Mouse (Mus musculus) spleen, adult 12 weeks (tissue): ENCODE results near the gene Prune1.

Experiments used
- DNase-seq: peaks from one replicate; pipeline ENCODE4 v3.0.0; 2022; ENCODE audit warnings: low spot score

The Prune1 gene

DNA sequence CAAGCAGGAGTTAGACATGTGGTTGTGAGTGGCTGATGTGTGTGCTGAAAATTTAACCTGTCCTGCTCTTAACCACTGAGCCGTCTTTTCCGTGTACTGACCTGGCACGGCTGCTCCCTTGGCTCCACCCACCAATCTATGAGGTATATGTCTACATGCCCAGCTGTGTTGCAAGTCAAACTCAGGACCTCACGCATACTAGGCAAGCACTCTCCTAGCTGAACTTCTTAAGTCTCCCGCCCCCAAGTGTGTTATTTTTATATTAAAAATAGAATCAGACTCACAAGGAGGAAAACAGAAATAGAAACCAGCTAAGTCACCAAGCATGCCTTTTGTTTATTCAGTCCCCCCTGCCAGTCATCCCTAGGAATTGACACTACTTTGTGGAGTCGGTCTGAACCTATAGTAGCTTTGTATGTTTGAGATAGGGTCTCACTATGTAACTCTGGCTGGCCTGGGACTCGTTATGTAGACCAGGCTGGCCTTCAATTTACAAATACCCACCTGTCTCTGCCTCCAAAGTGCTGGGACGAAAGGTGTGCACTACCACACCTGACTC is 44.3 kb downstream of the Prune1 start:
- DNase-seq = no peak

DNA sequence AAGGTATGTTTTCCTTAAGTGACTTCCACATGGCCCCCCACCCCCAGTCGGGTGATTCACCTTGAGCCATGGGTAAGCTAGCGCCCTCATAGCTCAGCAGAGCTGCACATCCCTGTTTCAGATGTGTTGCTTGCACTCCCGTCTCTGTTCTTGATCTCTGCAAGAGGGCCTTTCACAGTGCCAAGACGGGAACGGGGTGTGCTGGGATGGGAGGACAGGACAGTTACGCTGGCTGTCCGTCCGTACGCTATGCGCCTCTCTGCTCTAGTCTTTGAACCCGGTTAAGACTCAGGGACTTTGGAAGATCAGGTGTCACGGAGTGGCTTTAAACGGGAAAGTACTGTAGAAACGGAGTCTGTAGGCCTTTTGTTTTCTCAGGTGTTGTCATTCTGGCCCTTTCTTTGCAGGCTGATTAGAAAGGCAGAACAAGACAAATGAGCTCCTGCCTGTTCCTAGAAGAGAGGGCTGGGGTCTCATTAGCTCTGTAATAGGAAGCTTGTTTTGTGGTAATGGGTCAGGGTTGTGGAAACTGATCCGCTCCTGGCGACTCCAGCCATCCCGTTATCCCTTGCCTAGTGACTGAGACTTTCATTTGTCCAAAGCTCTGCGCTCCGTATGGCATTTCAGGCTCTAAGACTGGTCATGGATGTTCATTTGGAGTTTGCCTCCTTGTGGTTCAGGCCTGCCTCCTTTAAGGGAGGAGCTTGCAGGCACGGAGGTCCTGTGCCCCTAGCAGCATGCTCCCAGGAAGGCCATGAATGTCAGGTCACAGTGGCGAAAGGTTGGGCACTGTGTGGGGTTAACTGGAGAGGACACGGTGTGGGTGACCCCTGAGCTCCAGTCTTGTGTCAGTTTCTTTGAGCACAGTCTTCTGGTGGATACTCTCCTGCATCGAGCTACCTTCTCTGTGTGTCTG is 46.2 kb downstream of the Prune1 start:
- no peak for DNase-seq

DNA sequence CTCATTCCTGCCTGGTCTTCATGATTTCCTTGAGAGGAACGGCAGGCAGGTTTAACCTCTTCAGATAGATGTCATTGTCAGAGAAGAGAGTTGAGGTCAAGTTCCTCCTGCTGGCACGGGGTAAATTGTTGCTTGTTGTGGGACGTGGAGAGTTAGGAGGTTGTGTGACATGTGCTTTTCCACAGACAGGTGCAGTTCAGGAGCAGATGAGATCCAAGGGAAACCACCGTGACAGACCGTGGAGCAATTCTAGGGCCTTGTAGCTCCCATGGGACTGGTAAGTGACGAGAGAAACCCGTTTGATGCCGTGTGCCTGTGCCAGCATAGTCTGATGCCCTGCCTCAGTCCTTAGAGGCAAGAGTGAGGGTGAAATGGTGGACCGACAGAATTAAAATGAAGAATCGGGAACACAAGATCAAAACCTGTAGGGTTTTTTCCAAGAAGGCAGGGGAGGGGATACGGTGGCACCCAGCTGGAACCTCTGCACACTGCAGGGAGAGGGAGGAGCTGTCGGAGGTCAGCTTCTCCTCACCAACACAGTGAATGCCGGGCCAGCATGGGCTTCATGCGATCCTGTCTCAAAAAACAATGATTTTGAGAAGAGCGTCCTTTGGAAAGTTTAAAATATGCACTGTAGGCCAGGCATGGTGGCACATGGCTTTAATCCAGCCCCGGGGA is 48.4 kb downstream of the Prune1 start:
- DNase-seq = no peak

DNA sequence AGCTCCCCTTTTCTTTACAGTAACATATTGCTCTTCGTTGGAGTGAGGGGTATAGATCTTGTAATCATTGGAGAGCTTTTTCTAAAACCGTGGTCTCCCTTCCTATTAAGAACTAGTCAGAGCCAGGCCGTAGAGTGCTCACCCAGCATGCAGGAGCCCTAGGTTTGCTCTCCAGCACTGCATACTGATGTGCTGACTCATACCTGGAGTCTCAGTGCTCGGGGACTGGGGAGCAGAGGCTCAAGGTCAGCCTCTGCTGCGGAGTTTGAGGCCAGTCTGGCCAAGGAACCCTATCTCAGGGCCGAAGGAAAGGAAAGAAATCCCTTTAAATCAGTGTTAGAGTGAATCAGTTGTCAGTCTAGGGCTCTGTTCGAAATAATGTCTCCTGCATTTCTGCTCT is 49.1 kb downstream of the Prune1 start:
- no peak for DNase-seq

DNA sequence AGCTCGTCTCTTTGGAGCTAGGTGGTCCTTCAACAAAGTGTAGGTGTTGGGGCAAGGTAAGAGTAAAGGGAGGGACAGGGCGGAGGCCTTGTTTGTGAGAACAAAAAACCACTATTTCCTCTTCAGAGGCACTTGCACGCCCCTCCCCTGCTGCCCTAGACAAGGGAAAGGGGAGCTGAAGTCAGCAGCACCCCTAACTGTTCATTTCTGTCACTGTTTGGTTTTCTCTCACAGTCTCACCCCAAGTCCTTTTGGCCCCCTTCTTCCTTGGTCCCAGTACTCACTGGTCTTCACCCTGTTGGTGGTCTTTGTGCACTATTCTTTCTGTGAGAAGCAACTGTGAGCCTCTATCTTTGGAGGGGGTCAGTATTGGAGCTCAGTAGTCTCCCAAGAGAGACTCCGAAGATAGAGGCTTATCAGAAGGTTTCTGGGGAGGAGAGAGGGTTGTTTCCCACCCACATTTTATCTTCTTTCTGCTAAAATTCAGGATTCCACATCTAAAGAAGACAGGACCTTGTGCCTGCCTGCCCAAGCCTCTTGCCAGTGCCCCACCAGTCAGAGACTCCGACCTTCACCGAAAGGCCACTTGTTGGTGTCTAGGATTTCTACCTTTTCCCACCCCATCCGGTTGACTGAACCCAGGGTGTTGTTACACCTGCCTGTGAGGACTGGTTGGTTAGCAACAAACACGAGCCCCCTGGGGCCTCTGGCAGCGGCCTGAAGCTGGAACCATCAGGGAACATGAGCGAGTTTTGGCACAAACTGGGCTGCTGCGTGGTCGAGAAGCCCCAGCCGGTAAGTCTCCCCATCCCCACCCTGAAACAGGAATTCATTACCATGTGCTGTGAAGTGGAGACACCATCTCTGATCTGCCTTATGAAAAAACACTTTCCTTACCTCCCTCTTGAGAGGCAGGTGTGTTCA is 50.3 kb downstream of the Prune1 start, which contains the start of gene Mllt11:
Gene Mllt11 (minus strand): TSS at position 874 of the 924 bp plus-strand sequence.
- DNase-seq = no peak

DNA sequence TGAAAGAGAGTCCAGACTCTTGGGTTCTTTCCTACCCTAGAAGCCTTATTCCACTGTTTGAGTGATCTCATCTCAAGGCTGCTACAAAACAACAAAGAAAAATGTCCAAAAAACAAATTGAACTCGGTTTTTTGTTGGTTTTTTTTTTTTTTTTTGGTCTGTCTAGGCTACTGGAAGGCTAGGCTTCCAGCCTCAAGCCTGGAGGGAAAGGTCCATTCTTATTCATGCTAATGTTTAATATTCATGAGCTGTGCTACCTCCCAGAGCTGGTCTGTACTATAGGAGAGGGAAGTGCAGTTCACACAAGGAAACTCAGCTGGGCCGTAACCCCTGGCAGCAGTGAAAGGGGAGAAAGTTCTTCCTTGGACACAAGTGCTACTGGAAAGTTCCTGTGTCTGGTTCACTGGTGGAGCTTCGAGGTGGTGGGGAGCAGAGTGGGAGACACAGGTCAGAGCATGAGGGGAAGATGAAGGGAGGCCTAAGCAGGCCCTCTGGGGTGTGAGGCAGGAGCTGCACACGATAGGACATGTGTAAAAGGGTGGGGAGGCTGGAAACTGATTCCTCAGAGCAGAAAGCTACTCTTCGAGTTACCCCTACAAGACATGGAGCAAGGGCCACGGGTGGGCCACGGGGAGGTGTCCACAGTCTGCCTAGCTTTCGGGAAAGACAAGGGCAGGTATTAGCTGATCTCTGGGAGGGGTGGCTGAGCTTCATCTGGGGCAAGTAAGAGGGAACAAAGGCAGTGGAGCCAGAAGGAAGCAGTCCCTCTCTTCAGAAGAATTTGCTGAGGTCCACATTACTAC is 51.2 kb downstream of the Prune1 start:
- DNase-seq = peak; percentile 34

DNA sequence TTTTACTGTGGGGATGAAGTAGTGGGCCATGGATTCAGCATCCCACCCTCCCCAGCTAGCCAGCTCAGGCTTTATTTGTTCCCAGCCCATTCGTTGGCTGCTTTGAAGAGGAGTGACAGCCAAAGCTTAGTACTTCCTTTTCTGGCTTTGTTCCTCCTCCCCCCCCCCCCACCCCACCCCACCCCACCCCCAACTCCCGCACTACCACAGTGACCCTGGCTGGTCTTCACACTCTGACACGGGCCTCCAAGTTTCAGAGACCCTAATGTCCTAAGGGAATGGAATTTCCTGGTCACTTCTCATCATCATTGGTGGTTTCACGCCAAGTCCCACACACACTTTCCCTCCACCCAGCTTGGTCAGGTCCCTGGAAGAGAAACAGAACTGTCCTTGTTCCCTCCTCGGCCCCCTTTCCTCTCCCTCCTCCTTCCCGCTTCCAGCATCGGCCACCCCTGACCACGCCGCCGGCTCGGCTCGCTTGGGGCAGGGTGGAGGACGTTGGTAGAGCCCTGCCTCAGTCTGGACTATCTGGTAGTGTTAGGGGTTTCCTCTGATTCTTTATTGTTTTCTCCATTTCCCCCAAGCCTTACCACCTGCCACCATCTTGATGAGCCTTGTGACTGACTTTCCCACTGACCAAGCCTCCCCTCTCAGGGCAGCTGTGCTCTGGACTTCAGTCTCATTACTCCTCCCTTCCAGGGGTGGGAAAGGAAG is 51.9 kb downstream of the Prune1 start:
- peak; percentile 19 for DNase-seq

DNA sequence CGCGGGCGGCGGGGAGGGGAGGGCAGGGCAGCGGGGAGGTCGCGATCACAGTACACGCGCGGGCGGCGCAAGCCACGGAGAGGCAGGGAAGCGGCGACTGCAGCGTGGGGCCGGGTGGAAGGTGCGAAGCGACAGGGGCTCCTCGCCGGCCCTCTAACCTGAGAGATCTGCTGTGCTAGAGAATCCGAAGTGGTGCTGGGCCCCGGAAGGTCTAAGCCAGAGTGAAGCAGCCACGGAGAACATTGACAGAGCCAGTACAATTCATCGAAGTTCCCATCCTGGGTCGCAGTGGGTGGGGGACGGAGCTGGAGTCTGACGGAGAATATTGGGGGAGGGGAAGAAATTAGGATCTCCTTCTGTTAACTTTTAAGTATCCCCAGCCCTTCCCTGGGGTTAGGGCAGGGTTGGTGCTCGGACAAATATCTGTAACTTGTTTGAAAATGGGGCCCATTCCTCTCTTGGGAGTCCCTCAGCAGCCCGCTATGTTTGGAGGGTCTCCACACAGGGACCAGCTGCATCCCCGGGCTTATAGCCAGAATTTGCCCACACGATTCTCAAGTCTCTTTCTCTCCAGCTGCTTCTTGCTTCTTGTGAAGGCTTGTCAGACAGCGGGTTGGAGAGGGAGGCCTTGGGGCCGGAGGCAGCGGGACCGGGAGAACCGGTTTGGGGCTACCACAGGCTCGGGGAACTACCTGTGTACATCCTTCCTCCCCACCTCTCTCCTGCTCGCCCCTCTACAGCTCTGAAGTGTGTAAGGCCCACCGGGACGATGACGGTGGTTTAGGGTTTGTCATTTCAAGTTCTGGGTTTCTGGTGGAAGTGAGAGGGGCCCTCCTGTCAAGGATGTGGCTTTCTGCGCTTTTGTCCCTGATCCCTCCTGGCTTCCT is 52.7 kb downstream of the Prune1 start:
- DNase-seq = peak; percentile 37

DNA sequence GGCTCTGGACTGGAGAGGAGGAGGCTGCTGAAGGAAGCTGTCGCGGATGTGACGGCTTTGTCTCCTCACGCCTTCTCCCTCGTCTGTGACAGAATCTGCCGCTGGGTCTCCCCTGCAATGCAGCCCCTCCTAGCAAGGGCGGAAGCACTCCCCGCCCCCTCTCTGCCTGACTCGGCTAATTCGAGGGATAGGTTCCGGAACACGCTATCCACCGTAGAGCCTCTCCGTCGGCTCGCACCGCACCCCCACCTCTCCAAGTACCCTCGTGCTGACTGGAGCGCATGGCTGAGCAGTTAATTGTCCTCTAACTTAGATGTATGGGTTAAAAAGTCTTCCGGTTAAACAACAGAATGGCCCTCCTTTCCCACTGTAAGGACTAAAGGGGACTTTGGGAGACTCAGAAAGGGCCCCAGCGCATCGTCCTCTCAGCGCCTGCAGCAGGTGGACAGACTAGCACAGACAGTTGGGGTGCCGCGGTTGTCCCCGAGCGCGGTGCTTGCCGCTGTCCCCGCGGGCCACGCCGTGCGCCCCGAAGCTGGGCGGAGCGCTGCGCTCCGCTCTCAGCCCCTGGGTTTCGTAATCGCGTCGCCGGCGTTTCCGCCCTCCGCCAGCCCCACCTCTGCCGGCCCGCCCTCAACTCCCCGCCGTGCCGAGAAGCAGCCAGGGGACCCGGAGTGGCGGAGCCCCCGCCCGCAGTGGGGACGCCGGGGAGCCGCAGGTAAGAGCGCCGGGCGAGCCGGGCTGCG is 53.6 kb downstream of the Prune1 start, which contains the start of gene Cdc42se1:
Gene Cdc42se1 (plus strand): TSS at position 585 of the 746 bp plus-strand sequence.
- peak; percentile 81 for DNase-seq

DNA sequence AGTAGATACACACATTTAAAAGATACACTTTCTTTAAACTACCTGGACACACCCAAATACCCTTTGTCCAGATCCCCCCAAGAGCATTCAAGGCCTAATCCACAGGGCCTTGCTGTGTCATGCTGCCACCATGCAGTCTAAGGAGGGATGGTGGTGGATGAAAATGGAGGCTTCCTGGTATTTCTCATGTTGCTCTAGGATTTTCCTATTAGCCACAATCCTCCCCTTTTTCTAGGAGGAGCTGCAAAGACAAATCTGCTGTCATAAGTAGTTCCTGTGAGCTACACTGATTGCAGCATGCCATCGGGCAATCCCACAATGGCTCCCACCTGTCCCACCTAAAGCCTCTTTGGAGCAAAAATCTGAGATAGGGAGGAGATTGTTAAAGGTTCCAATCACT is 54.7 kb downstream of the Prune1 start:
- no peak for DNase-seq

DNA sequence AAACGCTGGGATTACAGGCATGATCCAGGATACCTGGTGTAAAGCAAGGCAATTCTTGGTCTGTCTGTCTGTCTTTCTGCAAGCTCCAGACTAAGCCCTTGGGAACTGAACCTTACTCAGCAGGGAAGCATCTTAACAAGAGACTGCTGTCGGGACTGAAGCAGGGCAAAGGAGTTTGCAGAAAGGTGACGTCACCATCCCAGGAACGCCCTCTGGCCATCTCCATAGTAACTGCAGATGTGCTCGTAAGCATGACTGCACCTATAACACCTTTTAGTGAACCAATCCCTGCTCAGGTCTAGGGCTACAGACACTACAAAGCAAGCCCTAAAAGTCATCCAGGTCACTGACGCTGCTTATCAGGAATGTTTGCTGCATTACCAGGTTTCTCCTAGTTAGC is 57.6 kb downstream of the Prune1 start:
- DNase-seq = no peak

DNA sequence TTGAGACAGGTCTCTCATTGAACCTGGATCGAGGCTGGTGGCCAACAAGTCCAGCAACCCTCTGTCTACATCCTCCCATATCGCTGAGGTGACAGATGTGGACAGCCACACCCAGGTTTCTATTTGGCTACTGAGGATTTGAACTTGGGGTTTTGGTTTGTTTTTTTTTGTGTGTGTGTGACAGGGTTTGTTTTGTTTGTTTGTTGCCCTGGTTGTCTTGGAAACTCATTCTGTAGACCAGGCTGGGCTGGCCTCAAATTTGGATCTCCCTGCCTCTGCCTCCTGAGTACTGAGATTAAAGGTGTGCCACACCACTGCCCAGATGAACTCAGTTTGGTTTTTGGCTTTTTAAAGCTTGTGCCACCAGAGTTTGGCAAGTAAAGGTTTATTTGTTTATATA is 58.8 kb downstream of the Prune1 start:
- no peak for DNase-seq

DNA sequence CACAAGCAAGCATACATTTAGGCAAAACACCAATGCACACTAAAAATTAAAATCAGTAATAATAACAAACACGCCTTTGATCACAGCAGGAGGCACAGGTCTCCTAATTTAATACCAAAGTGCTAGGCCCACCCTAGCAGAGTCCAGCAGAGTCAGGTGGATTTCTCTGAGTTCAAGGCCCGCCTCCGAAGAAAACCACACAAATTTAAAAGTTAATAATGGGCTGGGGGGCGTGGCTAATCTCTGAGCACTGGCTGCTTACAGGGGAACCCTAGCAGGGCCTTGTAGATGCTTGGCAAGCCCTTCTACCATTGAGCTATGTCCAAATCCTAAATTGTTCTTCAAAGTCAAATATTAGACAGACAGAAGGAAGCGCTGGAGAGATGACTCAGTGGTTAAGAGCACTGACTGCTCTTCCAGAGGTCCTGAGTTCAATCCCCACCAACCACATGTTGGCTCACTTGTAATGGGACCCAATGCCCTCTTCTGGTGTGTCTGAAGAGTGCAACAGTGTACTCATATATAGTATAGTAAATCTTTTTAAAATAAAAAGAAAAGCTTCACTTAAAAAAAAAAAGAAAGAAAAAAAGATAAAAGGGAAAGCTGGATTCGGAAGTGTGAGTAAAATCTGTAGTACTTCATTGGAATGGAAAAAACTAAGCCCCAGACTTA is 63.3 kb downstream of the Prune1 start:
- DNase-seq = peak; percentile 26

DNA sequence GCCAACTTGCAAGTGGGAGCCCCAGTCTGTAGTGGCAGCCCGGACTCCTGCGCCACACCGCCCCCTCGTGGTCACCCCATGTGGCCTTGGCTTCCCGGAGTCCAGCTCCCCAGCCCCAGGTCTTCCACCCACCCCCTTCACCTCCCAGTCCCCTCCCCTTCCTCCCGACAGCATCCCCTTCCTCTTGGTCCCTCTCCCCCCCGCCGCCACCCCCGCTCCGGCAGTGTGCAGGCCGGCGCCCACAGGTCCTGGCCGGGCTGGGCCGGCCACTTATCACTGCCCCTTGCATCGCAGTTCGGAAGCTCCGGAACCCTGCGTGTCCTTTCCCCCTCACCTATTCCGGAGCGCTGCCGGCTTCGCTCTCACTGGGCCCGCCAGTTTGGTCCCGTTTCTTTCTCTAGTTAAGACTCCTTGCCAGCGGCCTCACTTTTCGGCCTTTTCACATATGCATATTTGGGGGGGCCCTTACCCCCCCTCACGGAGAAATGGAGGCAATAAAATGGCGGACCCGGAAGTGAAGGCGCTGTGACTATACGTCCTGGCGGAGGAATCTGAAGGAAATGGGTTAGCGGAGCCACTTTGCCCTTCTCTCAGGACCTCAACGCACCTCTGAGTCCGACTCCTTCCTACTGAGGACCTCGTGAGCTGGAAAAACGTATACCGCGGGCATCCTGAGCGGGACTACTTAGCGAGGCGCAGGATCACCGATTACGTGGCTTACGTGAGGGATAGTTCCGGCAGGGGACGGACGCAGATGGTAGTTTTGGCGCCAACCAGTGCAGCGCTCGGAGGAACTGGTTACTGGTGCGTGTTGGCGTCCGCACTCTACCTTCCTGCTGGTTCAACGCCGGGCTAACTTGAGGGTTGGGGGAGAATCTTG is 64.4 kb downstream of the Prune1 start, which contains the start of gene Gabpb2:
Gene Gabpb2 (minus strand): TSS at position 662 of the 880 bp plus-strand sequence.
- peak; percentile 90 for DNase-seq

DNA sequence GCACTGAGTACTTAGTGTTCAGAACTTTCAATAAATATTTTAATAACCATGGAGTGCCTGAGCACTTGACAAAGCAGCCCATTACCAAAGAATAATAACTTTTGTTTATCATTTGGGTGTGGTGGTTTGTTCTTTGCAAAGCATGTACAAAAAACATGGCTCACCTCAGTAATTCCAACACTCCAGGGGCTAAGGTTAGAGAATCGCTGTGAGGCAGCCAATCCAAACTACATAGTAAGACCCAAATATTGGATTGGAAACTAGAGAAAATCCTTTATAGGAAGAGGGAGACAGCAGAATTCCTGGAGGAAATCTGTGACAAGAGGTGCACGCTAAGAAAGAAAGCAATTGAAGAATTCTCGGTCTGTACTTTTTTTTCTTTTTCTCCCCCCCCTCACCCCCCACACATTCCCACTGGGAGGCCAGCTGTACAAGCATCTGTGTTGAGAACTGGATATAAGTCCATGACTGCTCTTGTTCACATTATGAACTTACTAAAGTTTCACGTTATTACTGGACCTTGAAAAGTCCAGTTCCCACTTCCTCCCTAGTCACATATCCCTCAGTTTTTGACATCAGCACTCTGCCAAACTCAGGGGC is 65.1 kb downstream of the Prune1 start:
- DNase-seq = no peak

DNA sequence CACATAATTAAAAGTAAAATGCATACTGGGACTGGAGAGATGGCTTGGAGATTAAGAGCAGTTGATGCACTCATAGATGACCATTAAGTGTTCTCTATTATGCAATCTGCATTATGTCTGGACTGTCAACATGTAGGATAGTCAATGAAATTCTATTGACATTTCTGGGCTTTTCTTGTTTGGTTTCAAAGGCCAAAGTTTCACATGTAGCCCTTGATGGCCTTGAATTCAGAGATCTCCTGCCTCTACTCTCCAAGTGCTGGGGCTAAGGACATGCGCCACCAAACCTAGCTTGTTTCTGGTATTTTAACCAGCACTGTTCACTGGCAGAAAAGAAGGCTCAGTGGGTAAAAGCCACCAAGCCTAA is 68.3 kb downstream of the Prune1 start:
- DNase-seq = no peak
